Mouse (Mus musculus): ENCODE results near the gene Pla2g2e.

DNA sequence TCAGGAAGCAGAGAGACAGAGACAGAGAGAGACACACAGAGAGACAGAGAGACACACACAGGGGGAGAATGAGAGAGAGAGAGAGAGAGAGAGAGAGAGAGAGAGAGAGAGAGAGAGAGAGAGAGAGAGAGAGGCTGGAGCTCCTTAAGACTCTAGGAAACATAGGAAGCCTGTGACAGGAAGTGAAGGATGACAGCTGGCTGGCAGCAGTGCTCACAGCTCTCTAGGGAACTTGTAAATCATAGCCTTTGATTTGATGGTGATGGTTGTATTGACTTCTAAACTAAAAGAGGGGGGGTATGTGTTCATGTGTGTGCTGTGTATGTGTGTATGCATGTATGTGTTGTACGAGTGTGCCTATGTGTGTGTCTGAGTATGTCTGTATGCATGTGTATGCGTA, 1.8 kb upstream of the Pla2g2e start:
- TF ChIP-seq CTCF (IDR thresholded peaks at IDR 0.05; ENCODE audit: low read depth) (no peak), EP300 (IDR thresholded peaks at IDR 0.05; ENCODE audit: low read depth) (no peak)
